Mouse (Mus musculus) intestine, embryonic 16.5 days (tissue): ENCODE measurements around the gene Cep55. TPM values are rescaled to one million over a fixed set of nuclear protein-coding genes. Genes with fewer than 3 reads are reported as not detected.

Source experiments
- ATAC-seq: fragments of 200-750 bp; cut with Nextera tagmentation; 2 replicates; pipeline ENCODE4 v1.8.0; 2017; ENCODE audit warnings: moderate TSS enrichment, moderate library complexity
- H3K27ac ChIP-seq: fragments of 300-500 bp; sonication (generic); 2 replicates; pipeline ENCODE4 v1.5.1; 2014; ENCODE audit warnings: mild to moderate bottlenecking, low read length
- H3K27me3 ChIP-seq: fragments of 300-500 bp; sonication (generic); replicated peaks from 2 replicates; pipeline ENCODE4 v1.6.1; 2014; ENCODE audit warnings: low read length, control low read depth, mixed read lengths; ENCODE audit not compliant: control insufficient read depth, insufficient read depth
- H3K36me3 ChIP-seq: fragments of 300-500 bp; sonication (generic); 2 replicates; pipeline ENCODE4 v1.6.1; 2014; ENCODE audit warnings: low read length, control low read depth; ENCODE audit not compliant: control insufficient read depth, insufficient read depth
- H3K4me1 ChIP-seq: fragments of 300-500 bp; sonication (generic); 2 replicates; pipeline ENCODE4 v1.6.1; 2014; ENCODE audit warnings: low read length, control low read depth, mixed read lengths; ENCODE audit not compliant: control insufficient read depth, insufficient read depth
- H3K4me2 ChIP-seq: fragments of 300-500 bp; sonication (generic); 2 replicates; pipeline ENCODE4 v1.6.1; 2014; ENCODE audit warnings: low read depth, low read length, control low read depth
- H3K4me3 ChIP-seq: fragments of 300-500 bp; sonication (generic); 2 replicates; pipeline ENCODE4 v1.5.1; 2014; ENCODE audit warnings: mild to moderate bottlenecking, low read length
- H3K9ac ChIP-seq: fragments of 300-500 bp; sonication (generic); 2 replicates; pipeline ENCODE4 v1.6.1; 2014; ENCODE audit warnings: low read depth, low read length
- H3K9me3 ChIP-seq: fragments of 300-500 bp; sonication (generic); 2 replicates; pipeline ENCODE4 v1.6.1; 2016; ENCODE audit warnings: low read length, control low read depth; ENCODE audit not compliant: control insufficient read depth
- WGBS: fragments of 180-500 bp; shearing (Covaris S2); extraction: QIAGEN DNeasy Blood & Tissue Kit; methylation state at CpG from one replicate; pipeline ENCODE4 v1.1.7; 2014; 5-methylcytosine and 5-hydroxymethylcytosine counted together
- polyA plus RNA-seq: library from polyadenylated mRNA; unstranded; fragments of >200 nt; fragmentation: Nextera tagmentation; extraction: Ambion mirVana; gene quantifications from 2 replicates; pipeline ENCODE4 v1.2.1, GENCODE M21; 2015

The Cep55 gene
- 21.9 and 22.2 TPM in 2 replicates for polyA plus RNA-seq

DNA sequence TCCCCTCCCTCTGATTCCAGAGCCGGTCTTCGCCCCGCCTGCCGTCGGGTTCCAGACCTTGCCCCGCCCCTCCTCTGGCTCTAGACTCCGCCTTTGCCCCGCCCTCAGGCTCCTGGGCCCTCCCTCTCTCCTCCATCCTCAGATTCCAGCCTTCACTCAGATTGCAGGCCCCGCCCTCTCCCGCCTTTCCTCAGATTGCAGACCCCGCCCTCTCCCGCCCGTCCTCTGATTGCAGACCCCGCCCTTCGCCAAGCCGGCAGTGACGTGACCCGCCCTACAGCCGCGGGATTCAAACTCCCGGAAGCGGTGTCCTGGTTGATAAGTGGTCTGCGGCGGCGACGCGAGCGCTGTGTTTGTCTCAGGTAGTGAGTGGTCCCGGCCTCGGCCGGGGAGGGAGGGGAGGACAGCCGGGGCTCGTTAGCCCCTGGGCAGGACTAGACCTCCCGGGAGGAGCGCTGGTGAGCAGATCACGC is at the start of gene Cep55:
TSS of gene Cep55 (plus strand) at position 292 of the 473 bp plus-strand sequence.
- Histone ChIP-seq H3K9me3 (no peaks in the 10 kb centered on the region), H3K9ac (peak within 1 kb of the TSS; percentile 81), H3K27me3 (no peaks in the 10 kb centered on the region), H3K27ac (peak within 1 kb of the TSS; percentile 45), H3K4me2 (peak within 1 kb of the TSS; percentile 73), H3K36me3 (no peaks in the 10 kb centered on the region), H3K4me1 (peaks cover 4% of the 10 kb centered on the region; the same call in 1 of the 2 replicates), H3K4me3 (peak within 1 kb of the TSS; percentile 83)
- WGBS = under 1% methylated on average over 36 of the region's 36 CpGs
- peak; percentile 95 for ATAC-seq

GRCm38 (mm10) chr19:38011379-38011778 is 43.4 kb upstream of the Cep55 start:
- ATAC-seq = no peak
- Histone ChIP-seq H3K4me1 (peaks cover 5% of the 10 kb centered on the region; the same call in 1 of the 2 replicates), H3K9me3 (no peaks in the 10 kb centered on the region), H3K9ac (no peak overlapping the region), H3K4me2 (no peak overlapping the region), H3K27me3 (no peaks in the 10 kb centered on the region), H3K36me3 (no peaks in the 10 kb centered on the region), H3K27ac (no peak overlapping the region), H3K4me3 (no peak overlapping the region)
- 72% methylated on average over 1 of the region's 1 CpGs for WGBS

DNA sequence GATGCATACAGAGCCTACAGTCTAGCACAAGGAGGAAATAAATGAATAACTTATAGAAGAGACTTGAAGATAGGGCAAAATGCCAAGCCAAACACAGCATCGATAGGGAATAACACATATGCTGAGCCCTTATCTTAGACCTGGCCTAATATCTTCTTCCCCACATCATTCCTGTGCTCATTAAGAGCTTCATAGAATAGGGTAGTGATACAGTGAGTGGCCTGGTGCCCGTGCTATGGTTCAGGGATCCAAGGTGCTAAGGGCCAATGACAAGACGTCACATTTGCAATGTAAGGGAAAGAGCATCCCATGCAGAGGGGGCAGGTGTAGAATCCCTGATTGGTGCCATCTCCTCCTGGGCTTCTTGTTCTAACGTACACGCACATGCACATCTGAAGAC is 40.4 kb upstream of the Cep55 start:
- Histone ChIP-seq H3K36me3 (no peaks in the 10 kb centered on the region), H3K4me1 (peaks cover 5% of the 10 kb centered on the region; the same call in 1 of the 2 replicates), H3K27ac (no peak overlapping the region), H3K27me3 (no peaks in the 10 kb centered on the region), H3K9me3 (no peaks in the 10 kb centered on the region), H3K4me3 (no peak overlapping the region), H3K9ac (no peak overlapping the region), H3K4me2 (no peak overlapping the region)
- peak; percentile 60 for ATAC-seq
- 71% methylated on average over 5 of the region's 5 CpGs for WGBS

GRCm38 (mm10) chr19:38015180-38015872 is 39.5 kb upstream of the Cep55 start:
- Histone ChIP-seq H3K9me3 (no peaks in the 10 kb centered on the region), H3K9ac (0 out of 2 replicates have a peak overlapping the region, but pooled peaks have one; percentile 8), H3K4me1 (peaks cover 5% of the 10 kb centered on the region; the same call in 1 of the 2 replicates), H3K4me3 (no peak overlapping the region), H3K27ac (peak overlapping the region; percentile 5; the same call in 1 of the 2 replicates), H3K27me3 (no peaks in the 10 kb centered on the region), H3K36me3 (no peaks in the 10 kb centered on the region), H3K4me2 (no peak overlapping the region)
- ATAC-seq = peak; percentile 98
- WGBS = 0% methylated on average over 1 of the region's 1 CpGs

DNA sequence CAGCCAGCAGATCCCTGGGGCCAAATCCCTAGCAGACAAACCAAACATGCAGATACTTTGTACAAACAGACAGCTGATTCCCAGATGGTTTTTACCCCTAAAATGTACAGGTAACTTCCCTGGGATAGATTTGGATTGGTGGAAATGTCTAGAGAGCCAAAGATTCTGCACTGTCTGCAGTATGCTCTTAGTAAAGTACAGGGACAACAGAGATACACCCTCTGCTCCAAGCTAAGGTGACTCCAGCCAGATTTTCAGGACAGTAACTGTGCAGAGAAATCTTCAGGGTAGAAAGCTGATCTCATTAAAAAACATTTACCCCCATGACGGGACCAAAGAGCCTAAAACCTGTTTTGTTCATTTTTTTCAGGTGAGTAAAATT is 38.9 kb upstream of the Cep55 start:
- peaks cover 5% of the 10 kb centered on the region; the same call in 1 of the 2 replicates for H3K4me1 ChIP-seq
- peak; percentile 65 for ATAC-seq
- no peak overlapping the region for H3K4me2 ChIP-seq
- no peak overlapping the region for H3K27ac ChIP-seq
- no peaks in the 10 kb centered on the region for H3K9me3 ChIP-seq
- no peaks in the 10 kb centered on the region for H3K36me3 ChIP-seq
- H3K27me3 ChIP-seq = no peaks in the 10 kb centered on the region
- 68% methylated on average over 1 of the region's 1 CpGs for WGBS
- H3K4me3 ChIP-seq = no peak overlapping the region
- 0 out of 2 replicates have a peak overlapping the region, but pooled peaks have one; percentile 8 for H3K9ac ChIP-seq

- no peaks in the 10 kb centered on the region for H3K36me3 ChIP-seq
- H3K27me3 ChIP-seq = no peaks in the 10 kb centered on the region
- no peak overlapping the region for H3K4me2 ChIP-seq
- no peaks in the 10 kb centered on the region for H3K9me3 ChIP-seq
- 62% methylated on average over 4 of the region's 4 CpGs for WGBS
- no peak overlapping the region for H3K9ac ChIP-seq
- peaks cover 20% of the 10 kb centered on the region for H3K4me1 ChIP-seq
- H3K4me3 ChIP-seq = no peak overlapping the region
- ATAC-seq = no peak
- no peak overlapping the region for H3K27ac ChIP-seq
These were observed 32.1 kb upstream of the Cep55 start for GRCm38 (mm10) chr19:38022710-38023109.

DNA sequence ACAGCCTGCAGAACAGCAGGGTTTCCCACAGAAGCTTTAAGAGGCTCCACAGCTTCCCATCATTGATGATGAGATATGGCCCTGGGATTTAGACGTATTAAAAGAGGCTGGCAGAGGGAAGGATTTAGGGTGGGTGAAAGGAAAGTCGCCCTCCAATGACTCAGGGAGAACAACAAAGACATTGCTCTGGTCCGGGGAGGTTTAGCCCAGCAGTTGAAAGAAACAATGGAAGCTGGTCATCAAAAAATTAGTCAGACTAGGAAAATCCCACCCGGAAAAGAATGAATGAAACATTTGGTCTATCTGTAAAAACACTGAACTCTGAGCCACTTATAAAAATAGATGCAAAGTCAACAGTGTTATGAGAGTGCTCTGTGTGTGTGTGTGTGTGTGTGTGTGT is 31.2 kb upstream of the Cep55 start:
- H3K4me2 ChIP-seq = no peak overlapping the region
- no peak overlapping the region for H3K27ac ChIP-seq
- WGBS = 69% methylated on average over 4 of the region's 4 CpGs
- H3K4me1 ChIP-seq = peaks cover 29% of the 10 kb centered on the region
- no peaks in the 10 kb centered on the region for H3K36me3 ChIP-seq
- no peaks in the 10 kb centered on the region for H3K9me3 ChIP-seq
- no peaks in the 10 kb centered on the region for H3K27me3 ChIP-seq
- no peak overlapping the region for H3K4me3 ChIP-seq
- no peak for ATAC-seq
- no peak overlapping the region for H3K9ac ChIP-seq

DNA sequence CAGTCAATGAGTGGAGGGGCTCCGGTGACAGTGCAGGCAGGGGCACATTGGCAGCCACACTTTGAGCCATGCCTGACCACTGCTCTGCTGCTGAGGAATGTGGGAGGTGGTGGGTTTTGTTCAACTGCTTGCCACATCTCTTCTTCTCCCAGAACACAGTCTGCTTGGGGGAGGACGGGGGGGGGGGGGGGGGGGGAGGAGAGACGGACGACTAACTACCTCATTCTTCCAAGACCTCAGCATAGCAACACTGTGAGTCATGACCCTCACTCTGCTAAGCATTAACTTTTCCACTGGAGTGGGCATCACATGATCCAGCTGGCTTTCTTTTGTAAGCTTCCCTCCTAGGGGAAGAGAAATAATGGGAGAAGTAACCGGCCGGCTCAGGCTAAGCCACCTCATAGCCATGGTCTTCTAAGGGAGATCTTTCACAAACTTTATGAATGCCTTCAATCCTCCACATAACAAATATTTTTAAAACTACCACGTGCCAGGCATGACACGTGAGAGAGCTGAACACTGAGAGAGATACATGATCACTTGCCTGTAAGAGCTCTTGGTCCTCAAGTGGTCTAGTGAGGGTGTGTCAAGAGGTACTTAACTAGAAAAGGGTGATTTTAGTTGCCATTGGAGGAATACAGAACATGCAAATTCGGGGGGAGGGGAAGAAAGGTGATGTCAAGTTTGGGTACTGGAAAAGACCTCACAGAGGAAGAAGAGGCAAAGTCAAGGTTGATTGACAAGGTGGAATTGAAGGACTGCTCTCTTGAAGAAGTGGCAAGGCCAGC is 29.4 kb upstream of the Cep55 start:
- whole genome bisulfite sequencing = 39% methylated on average over 7 of the region's 9 CpGs

DNA sequence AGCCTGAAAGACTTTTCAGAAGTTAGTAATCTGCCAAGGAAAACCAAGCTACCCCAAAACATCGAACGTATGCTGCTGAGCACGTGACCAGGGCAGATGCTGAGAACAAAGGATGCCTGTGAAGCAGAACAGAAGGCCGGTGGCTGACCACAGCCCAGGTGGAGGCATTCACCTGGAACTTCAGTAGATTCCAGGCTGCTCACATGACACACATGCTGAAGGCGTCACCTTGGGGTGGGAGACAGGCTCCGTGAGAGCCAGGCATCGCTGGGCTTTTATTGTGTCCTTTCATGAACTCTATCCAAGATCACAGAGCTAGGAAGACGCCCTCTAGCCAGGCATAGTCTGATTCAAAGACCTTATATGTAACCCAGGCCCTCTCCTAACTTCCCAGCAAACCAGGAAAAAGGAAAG is 28.6 kb upstream of the Cep55 start:
- no peak for ATAC-seq
- no peak overlapping the region for H3K4me3 ChIP-seq
- H3K27me3 ChIP-seq = no peaks in the 10 kb centered on the region
- H3K9me3 ChIP-seq = no peaks in the 10 kb centered on the region
- no peak overlapping the region for H3K4me2 ChIP-seq
- WGBS = 47% methylated on average over 8 of the region's 8 CpGs
- H3K4me1 ChIP-seq = peaks cover 47% of the 10 kb centered on the region
- H3K36me3 ChIP-seq = no peaks in the 10 kb centered on the region
- H3K9ac ChIP-seq = no peak overlapping the region
- peak overlapping the region; percentile 44; the same call in 1 of the 2 replicates for H3K27ac ChIP-seq

More for the DNA sequence above, 29.4 kb upstream of the Cep55 start:
- Histone ChIP-seq H3K9ac (no peak overlapping the region), H3K36me3 (no peaks in the 10 kb centered on the region), H3K27me3 (no peaks in the 10 kb centered on the region), H3K4me2 (no peak overlapping the region), H3K4me1 (peaks cover 42% of the 10 kb centered on the region), H3K4me3 (no peak overlapping the region), H3K27ac (peak overlapping the region; percentile 5; the same call in 1 of the 2 replicates), H3K9me3 (no peaks in the 10 kb centered on the region)
- ATAC-seq = peak; percentile 75
